Mouse (Mus musculus): Measurements from ENCODE around the gene Wdhd1. TPM values are rescaled to one million over a fixed set of nuclear protein-coding genes. Genes with fewer than 3 reads are reported as not detected.

Gene Wdhd1
- total RNA-seq, 2 experiments from 2014 or later = 6.9 to 10.0 TPM

- no peak for DNase-seq
Measured at GRCm38 (mm10) chr14:47281535-47281934, 4.9 kb upstream of the Wdhd1 start.

DNA sequence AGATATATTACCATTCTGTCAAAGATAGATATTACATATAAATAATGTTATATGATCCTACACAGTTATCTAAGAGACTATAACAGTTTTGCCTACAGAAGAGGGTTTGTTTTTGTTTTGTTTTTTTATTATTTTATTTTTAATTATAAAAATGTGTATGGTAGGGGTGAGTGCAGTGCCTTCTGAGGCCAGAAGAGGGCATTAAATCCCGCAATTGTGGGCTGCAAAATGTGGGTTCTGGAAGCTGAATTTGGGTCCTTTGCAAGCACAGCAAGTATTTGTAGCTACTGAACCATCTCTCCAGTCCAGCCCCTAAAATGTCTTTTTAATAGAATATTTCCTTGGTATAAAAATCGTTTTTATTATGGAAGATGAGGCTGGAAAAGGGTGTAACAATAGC is 2.4 kb upstream of the Wdhd1 start:
- no peak for DNase-seq

DNA sequence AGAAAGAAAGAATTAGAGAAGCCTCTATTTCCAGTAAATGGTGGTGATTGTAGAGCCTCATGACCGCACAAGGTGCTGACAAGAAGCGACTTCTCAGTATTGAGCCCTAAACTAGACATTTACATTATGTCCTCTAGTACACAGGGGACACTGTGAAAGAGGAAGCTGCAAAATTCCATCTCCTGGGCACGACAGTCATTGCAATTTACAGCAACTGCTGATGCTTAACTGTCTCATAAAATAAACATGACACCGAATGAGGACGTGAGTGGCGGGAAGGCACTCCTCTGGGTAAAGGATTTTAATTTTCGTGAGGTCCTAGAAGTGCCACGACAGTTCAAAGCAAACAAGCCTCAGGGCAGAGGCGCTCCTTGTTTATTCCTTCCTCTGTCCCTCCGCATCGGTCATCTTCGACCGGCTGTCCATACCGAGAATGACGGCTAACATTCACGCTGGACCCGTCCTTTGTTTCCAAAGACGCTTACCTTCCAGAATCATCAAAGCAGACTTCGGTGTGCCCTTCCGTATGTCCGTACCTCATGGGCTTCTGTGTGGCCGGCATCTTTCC is 537 bp downstream of the Wdhd1 start:
- DNase-seq = peak; percentile 17

- DNase-seq = no peak
Measured at GRCm38 (mm10) chr14:47275417-47275816, 1.2 kb downstream of the Wdhd1 start.

GRCm38 (mm10) chr14:47273751-47274150 is 2.9 kb downstream of the Wdhd1 start:
- no peak for DNase-seq

DNA sequence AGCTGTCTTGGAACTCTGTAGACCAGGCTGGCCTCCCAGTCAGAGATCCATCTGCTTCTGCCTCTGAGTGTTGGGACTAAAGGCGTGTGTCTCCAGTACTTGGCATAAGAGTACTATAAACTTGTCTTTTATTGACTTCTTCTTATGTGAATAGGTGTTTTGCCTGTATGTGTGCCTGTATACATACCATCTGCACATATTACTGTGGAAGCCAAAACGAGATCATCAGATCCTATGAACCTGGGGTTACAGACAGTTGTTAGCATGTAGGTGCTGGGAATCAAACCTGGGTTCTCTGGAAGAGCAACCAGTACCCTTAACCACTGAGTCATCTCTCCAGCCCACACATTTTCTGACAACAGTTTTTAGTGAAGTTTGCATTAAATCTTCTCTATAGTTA is 7.0 kb downstream of the Wdhd1 start:
- no peak for DNase-seq

GRCm38 (mm10) chr14:47269056-47269455 is 7.6 kb downstream of the Wdhd1 start:
- DNase-seq = no peak

DNA sequence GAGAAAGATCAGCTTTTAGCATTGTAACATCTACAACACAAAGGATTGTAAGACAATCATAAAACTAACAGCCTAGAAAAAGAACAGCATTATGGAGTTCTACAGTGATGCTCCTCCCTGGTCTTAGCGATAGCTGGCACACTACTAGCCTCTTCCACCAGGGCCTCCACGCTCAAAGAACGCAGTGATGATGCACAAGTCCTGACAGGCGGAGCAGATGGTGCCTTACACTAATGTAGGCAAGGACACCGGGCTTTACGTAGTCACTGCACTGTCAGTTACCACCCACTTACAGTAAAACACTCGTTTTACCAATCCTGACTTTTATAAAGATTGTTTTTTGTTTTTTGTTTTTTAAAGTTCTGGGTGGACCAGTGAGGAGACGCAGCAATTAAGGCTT is 10.8 kb downstream of the Wdhd1 start:
- DNase-seq = no peak

- DNase-seq = no peak
Measured at GRCm38 (mm10) chr14:47264866-47265265, 11.8 kb downstream of the Wdhd1 start.

DNA sequence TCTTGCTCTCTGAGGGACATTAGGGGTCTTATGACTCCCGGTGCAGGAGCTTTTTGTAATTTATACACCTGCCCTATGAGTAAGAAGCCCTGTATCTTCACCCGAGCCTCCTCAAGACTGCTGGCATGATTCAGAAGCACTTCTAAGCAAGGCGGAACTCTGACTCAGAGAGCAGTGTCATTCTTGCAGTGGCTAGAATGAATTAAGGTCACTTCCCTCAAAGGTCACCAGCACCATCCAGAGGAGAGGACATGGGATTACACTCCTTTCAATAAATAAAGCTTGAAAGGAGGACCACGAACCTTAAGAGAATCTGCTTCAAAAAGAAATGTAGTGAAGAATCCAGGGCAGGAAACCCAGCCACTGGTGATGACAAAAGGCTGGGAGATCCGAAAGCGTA is 26.8 kb downstream of the Wdhd1 start:
- peak; percentile 50 for DNase-seq

- DNase-seq = no peak
Measured at GRCm38 (mm10) chr14:47242753-47243152, 33.9 kb downstream of the Wdhd1 start.

GRCm38 (mm10) chr14:47241046-47241445 is 35.6 kb downstream of the Wdhd1 start:
- no peak for DNase-seq

- DNase-seq = no peak
Measured at GRCm38 (mm10) chr14:47240600-47240999, 36.1 kb downstream of the Wdhd1 start.

DNA sequence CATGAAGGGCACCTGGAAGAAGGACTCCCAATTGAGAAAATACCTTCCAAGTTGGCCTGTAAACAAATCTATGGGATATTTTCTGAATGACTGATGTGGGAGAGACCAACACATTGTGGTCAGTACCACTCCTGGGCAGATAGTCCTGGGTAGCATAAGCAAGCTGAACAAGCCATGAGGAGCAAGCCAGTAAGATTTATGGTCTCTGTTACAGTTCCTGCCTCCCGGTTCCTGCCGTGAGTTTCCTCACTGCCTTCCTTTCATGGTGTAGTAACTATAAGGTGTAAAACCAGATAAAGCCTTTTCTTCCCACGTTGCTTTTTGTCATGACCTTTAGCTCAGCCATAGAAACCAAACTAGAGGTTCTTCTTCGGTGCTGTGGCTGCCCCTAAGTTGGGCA is 39.4 kb downstream of the Wdhd1 start:
- no peak for DNase-seq

DNA sequence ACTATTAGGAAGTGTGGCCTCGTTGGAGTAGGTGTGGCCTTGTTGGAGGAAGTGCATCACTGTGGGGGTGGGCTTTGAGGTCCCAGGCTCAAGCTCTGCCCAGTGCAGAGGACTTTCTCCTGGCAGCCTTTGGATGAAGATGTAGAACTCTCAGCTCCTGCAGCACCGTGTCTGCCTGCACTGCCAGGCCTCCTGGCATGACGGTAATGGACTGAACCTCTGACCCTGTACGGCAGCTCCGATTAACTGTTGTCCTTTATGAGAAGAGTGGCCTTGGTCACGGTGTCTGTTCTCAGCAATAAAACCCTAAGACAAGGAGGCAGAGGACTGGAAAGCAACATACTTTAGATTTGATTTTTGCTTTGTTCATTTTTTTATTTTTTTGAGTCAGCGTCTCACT is 40.2 kb downstream of the Wdhd1 start:
- no peak for DNase-seq

DNA sequence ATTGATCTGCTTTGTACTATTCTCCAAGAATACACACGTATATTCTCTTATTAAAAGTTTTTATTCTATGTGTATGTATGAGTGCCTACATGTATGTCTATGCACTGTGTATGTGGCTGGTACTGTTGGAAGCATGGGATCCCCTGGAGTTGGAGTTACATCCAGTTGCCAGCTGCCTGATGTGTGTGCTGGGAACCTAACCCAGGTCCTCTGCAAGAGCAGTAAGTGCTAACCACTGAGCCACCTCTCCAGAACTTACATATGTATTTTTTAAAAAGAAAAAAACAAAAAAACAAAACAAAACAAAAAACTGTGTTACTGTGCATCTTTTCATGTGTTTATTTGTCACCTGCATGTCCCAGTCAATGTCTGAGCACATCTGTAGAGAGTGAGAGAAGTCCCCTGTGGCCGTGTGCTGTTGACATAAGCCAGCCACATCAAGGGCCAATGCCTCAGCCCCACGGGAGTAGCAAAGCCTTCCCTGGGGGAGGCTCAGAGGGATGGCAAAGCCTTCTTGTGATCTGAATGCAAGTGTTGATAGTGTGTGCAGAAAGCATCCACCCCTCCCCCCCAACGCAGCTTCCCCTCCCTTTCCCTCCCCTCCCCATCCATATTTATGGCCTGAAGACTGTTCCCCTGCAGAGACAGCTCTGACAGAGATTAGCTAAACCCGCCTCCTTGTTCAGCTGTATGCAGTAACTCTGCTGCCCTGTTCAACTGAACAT is 42.0 kb downstream of the Wdhd1 start:
- no peak for DNase-seq

- DNase-seq = no peak
Measured at GRCm38 (mm10) chr14:47234032-47234431, 42.6 kb downstream of the Wdhd1 start.

DNA sequence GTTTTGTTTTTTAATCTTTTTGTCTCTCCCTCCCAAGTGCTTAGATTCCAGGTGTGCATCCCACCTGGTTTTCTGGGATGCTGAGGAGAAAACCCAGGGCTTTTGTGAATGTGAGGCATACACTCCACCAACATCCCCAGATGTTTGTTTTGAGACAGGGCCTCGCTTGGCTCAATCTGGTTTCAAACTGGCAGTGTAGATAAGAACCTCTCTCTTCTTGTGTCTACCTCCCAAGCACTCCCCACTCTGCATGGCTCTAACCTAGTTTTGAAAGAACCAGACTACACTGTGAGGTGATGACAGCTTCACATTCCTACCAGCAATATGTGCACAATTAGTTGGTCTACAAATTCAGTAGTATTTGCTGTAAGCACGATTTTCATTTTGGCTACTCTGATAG is 43.1 kb downstream of the Wdhd1 start:
- no peak for DNase-seq

GRCm38 (mm10) chr14:47229796-47230376 is 46.8 kb downstream of the Wdhd1 start:
- no peak for DNase-seq

GRCm38 (mm10) chr14:47225931-47226330 is 50.7 kb downstream of the Wdhd1 start:
- DNase-seq = no peak

DNA sequence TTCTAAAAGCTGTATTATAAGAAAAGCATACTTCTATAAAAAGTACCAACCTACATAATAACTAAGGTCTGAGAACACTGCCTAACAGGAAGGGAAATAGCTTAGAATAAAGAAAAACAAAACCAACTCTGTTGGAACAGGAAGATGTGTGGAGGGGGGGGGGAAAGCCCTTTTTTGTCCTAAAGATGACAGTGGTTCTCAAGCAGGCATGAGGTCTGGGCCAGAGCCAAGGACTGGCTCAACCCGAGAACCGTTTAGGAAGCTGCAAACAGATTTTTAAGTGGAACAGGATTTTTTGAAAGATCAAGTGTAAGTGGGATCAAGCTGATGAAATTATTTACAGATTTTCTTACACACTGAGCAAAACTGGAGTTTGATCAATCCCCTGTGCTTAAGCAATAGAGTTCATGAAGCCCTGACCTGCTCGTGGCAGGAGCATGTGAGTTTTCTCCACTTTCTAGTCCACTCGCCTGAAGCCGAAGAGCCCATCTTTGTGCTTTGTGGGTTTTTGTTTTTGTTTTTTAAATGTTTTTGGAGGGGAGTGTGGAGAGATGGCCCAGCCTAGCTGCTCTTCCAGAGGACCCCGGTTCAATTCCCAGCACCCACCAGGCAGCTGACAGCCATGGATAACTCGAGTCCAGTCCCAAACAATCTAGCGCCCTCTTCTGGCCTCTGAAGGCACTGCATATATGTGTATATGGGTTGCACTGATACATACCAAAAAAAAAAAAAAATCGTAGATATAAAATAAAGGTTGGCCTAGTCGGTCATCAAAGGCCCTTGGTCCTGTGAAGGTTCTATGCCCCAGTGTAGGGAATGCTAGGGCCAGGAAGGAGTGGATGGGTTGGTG is 52.0 kb downstream of the Wdhd1 start:
- no peak for DNase-seq

DNA sequence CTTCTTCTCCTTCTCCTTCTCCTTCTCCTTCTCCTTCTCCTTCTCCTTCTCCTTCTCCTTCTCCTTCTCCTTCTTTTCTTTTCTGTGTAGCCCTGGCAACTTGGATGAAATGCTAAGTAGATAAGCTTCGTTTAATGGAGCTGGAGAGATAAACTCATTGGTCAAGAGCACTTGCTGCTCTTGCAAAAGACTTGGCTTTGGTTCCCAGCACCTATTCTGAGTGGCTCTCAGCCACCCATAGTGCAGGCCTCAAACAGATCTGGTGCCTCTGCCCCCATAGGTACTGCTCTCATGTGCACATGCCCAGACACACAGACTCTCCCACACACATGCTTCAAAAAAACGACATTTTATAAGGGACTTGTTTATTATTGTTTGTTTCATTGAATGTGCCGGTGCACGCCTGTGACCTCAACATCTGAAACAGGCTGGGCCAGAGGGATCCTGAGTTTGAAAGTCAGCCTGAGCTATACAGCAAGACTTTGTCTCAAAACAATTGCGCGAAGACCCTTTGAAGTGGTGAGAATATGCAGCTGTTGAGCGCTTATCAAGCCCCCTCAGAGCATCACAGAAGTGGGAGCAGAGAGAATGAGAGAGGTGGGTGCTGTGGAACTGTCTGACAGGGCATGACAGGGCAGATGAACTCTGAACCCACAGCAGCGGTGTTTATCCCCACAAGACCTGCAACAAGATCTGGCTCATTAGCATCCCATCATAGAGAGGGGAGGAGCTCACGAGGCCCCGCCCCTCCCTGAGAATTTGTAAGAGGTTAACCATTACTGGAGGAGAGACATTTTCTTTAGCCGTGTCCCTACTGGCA is 53.8 kb downstream of the Wdhd1 start:
- no peak for DNase-seq
